Mouse (Mus musculus): ENCODE measurements around the gene Pcbp2. TPM values are rescaled to one million over a fixed set of nuclear protein-coding genes. Genes with fewer than 3 reads are reported as not detected.

Gene Pcbp2
- total RNA-seq, 1 experiment = 377 TPM

DNA sequence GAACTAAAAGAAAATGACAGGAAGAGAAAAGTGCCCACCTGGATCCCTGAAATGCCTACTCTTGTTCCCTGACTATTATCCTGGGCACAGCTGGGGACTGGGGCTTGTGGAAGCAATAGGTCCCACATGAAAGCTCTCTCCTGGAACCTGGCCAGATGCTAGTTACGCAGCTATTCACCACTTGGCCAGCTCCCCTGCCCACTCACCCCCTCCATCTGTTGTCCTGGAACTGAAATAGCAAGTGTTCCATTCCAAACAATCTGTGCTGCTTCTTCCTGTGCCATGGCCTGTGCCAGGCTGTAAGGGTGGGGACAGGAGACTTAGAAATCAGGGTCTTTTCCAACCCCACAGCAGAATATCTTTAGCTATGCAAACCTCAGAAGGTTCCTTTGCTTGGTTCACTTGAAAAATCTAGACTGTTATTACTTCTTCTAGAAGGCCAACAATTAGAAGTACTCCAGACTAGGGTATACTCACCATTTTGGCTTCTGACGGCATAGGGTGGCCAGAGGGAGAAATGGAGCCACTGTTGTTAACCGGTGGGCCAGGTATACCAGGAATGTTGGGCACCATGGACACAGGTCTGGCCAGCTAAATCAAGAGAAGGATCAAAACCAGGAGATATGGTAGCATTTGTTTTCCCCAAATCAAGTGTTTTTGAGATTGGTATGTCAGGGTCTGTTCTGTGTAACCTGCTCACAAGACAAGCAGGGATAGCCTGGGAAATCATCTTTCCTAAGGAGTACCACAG, 76.5 kb downstream of the Pcbp2 start:
- no peak for TF ChIP-seq CHD2 (IDR thresholded peaks at IDR 0.05; ENCODE audit: low read depth, low read length)
- TF ChIP-seq MAFK (IDR thresholded peaks at IDR 0.05; ENCODE audit: insufficient read depth, low read depth, low read length) = no peak
- no peak for TF ChIP-seq ZC3H11A (IDR thresholded peaks at IDR 0.05; ENCODE audit: borderline replicate concordance, low read depth, low read length)
- TF ChIP-seq HCFC1 (IDR thresholded peaks at IDR 0.05; ENCODE audit: borderline replicate concordance, insufficient read depth, low read length) = no peak
- TF ChIP-seq ZNF384 (IDR thresholded peaks at IDR 0.05; ENCODE audit: low read depth, low read length) = no peak
- H3K9ac ChIP-seq (ENCODE audit: insufficient read depth, low read depth, low read length, poor library complexity, severe bottlenecking) = no peak overlapping the region
- H3K27ac ChIP-seq (ENCODE audit: insufficient read depth, low read depth, low read length, poor library complexity, severe bottlenecking) = no peak overlapping the region
- no peaks in the 10 kb centered on the region for H3K4me1 ChIP-seq (ENCODE audit: control insufficient read depth in 2 of 2, insufficient read depth in 2 of 2, low read length in 2 of 2, poor library complexity in 1 of 2)
- in situ Hi-C loops (cut with MboI; ENCODE audit: low sequenced_read_pairs in 2 of 2, unreplicated experiment in 2 of 2) = no loop called here
- DNase-seq (ENCODE audit: low read depth, low spot score) = no peak
- no peaks in the 10 kb centered on the region for H3K9me3 ChIP-seq (ENCODE audit: control insufficient read depth, insufficient read depth, low read depth, low read length)
- H3K4me3 ChIP-seq (ENCODE audit: insufficient read depth in 1 of 2, low read depth in 1 of 2, low read length in 2 of 2, poor library complexity in 1 of 2, severe bottlenecking in 1 of 2) = no peak overlapping the region
- H3K36me3 ChIP-seq (ENCODE audit: control insufficient read depth, insufficient read depth, low read length, poor library complexity, severe bottlenecking) = no peaks in the 10 kb centered on the region; the same call in none of the 2 replicates

- Histone ChIP-seq H3K36me3 (ENCODE audit: control insufficient read depth, insufficient read depth, low read length, poor library complexity, severe bottlenecking) (no peaks in the 10 kb centered on the region; the same call in none of the 2 replicates), H3K9ac (ENCODE audit: insufficient read depth, low read depth, low read length, poor library complexity, severe bottlenecking) (no peak overlapping the region), H3K4me3 (ENCODE audit: insufficient read depth in 1 of 2, low read depth in 1 of 2, low read length in 2 of 2, poor library complexity in 1 of 2, severe bottlenecking in 1 of 2) (no peak overlapping the region), H3K9me3 (ENCODE audit: control insufficient read depth, insufficient read depth, low read depth, low read length) (no peaks in the 10 kb centered on the region), H3K27ac (ENCODE audit: insufficient read depth, low read depth, low read length, poor library complexity, severe bottlenecking) (no peak overlapping the region), H3K4me1 (ENCODE audit: control insufficient read depth in 2 of 2, insufficient read depth in 2 of 2, low read length in 2 of 2, poor library complexity in 1 of 2) (no peaks in the 10 kb centered on the region)
- no peak for DNase-seq (ENCODE audit: low read depth, low spot score)
- TF ChIP-seq CHD2 (IDR thresholded peaks at IDR 0.05; ENCODE audit: low read depth, low read length) (no peak), MAFK (IDR thresholded peaks at IDR 0.05; ENCODE audit: insufficient read depth, low read depth, low read length) (no peak), ZC3H11A (IDR thresholded peaks at IDR 0.05; ENCODE audit: borderline replicate concordance, low read depth, low read length) (no peak), ZNF384 (IDR thresholded peaks at IDR 0.05; ENCODE audit: low read depth, low read length) (no peak), HCFC1 (IDR thresholded peaks at IDR 0.05; ENCODE audit: borderline replicate concordance, insufficient read depth, low read length) (no peak)
- in situ Hi-C loops (cut with MboI; ENCODE audit: low sequenced_read_pairs in 2 of 2, unreplicated experiment in 2 of 2) = no loop called here
Observed at GRCm38 (mm10) chr15:102547478-102547877, 77.1 kb downstream of the Pcbp2 start.

Other genes with a start within 250 kb of the Pcbp2 start
- gene Itgb7, start 238.6 kb upstream of the Pcbp2 start, total RNA-seq (2012; rRNA removed) = 34.0 and 93.0 TPM in 2 replicates
- 101 and 115 TPM in 2 replicates for gene Rarg, start 213.0 kb upstream of the Pcbp2 start, total RNA-seq (2012; rRNA removed)
- 0.45 and 1.0 TPM in 2 replicates for gene Gm9918, start 200.0 kb upstream of the Pcbp2 start, total RNA-seq (2012; rRNA removed)
- 89.9 and 95.7 TPM in 2 replicates for gene Mfsd5, start 191.1 kb upstream of the Pcbp2 start, total RNA-seq (2012; rRNA removed)
- gene Espl1, start 174.3 kb upstream of the Pcbp2 start, total RNA-seq (2012; rRNA removed) = 84.1 TPM in 2 replicates
- 139 and 201 TPM in 2 replicates for gene Pfdn5, start 144.4 kb upstream of the Pcbp2 start, total RNA-seq (2012; rRNA removed)
- 84.7 and 109 TPM in 2 replicates for gene Myg1, start 138.8 kb upstream of the Pcbp2 start, total RNA-seq (2012; rRNA removed)
- 69.2 and 86.0 TPM in 2 replicates for gene Aaas, start 119.8 kb upstream of the Pcbp2 start, total RNA-seq (2012; rRNA removed)
- 0.09 TPM in 1 of 2 replicates, not detected in the other for gene Sp7, start 103.4 kb upstream of the Pcbp2 start, total RNA-seq (2012; rRNA removed)
- 93.4 and 130 TPM in 2 replicates for gene Sp1, start 64.4 kb upstream of the Pcbp2 start, total RNA-seq (2012; rRNA removed)
- 5.6 and 16.5 TPM in 2 replicates for gene Amhr2, start 25.2 kb upstream of the Pcbp2 start, total RNA-seq (2012; rRNA removed)
- gene Prr13, start 11.5 kb upstream of the Pcbp2 start, total RNA-seq (2012; rRNA removed) = 13.2 and 26.3 TPM in 2 replicates
- gene Gm10337, start 33.2 kb downstream of the Pcbp2 start, total RNA-seq (2012; rRNA removed) = not detected in 2 replicates
- gene Map3k12, start 46.5 kb downstream of the Pcbp2 start, total RNA-seq (2012; rRNA removed) = 18.1 and 25.4 TPM in 2 replicates
- 163 and 184 TPM in 2 replicates for gene Tarbp2, start 47.7 kb downstream of the Pcbp2 start, total RNA-seq (2012; rRNA removed)
- gene Npff, start 54.4 kb downstream of the Pcbp2 start, total RNA-seq (2012; rRNA removed) = 1.9 and 2.6 TPM in 2 replicates
- gene Gm28047, start 154.5 kb downstream of the Pcbp2 start, total RNA-seq (2012; rRNA removed) = not detected in 2 replicates
- gene Atf7, start 154.9 kb downstream of the Pcbp2 start, total RNA-seq (2012; rRNA removed) = 9.0 and 12.4 TPM in 2 replicates
- 448 and 519 TPM in 2 replicates for gene Atp5g2, start 201.8 kb downstream of the Pcbp2 start, total RNA-seq (2012; rRNA removed)